Mouse (Mus musculus): ENCODE data around the gene Fut8. TPM values are rescaled to one million over a fixed set of nuclear protein-coding genes. Genes with fewer than 3 reads are reported as not detected.

Gene Fut8
- total RNA-seq, 2 experiments from 2014 or later: 76.4 to 81.6 TPM

DNA sequence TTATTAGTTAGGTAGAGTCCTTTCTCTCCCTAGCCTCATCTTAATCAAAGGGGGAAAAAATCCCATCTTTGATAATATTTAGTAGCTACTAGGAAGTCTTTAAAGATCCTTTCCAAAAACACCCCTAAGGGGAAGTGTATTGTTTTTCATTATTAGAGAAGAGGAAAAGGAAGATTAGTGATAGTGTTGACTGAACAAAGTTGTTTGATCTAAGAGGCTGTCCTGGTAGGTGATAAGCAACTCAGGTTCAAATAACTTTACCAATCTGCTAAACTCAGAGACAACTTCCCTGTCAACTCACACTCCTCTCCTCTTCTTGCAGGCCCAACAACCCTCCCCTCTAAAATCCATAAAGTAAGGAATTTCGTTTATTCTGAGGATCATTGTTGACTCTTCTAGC lies 190.2 kb downstream of the Fut8 start:
- H3K27ac ChIP-seq: no peak overlapping the region
- H3K4me3 ChIP-seq: no peak overlapping the region
- no peak for TF ChIP-seq CTCF (conservative IDR thresholded peaks at IDR 0.05)
- no peak for DNase-seq (ENCODE audit: low spot score in 2 of 2)

DNA sequence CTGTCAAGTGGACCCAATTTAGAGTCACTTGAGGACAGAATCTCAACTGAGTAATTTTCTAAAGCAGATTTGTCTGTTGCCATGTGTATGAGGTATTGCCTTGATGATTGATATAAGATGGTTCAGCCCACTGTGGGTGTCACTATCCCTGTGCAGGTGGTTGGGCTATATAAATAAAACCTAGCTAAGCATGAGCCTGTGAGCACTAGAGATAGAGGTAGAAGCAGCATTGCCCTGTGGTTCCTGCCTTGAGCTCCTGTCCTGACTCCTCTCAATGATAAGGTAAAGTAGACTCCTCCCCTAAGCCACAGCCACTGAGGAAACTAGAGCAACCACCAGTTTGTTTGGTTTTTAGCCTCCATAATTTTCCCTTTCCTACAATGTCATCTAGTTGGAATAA lies 191.5 kb downstream of the Fut8 start:
- DNase-seq (ENCODE audit: low spot score in 2 of 2): no peak
- H3K27ac ChIP-seq: no peak overlapping the region
- no peak for TF ChIP-seq CTCF (conservative IDR thresholded peaks at IDR 0.05)
- no peak overlapping the region for H3K4me3 ChIP-seq

DNA sequence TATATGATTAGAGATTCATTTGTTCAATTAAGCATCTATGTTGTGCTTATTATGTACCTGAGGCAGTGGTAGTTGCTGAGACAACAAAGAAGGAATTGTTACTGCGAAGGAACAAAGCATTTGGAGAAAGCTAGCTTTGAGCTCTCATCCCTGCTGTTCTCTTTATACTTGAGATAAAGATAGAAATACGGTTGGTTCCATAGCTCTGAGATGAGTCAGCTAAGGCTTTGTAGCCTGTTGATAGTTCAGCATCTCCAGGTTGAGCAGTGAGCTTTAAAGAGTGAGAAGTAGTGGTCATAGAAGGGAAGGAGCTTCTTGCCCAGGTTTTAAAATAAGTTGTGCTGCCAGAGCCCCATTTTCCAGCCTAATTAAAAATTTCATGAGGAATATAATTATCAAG lies 198.8 kb downstream of the Fut8 start:
- TF ChIP-seq CTCF (conservative IDR thresholded peaks at IDR 0.05): no peak
- Histone ChIP-seq H3K4me3 (no peak overlapping the region), H3K27ac (peak overlapping the region; percentile 64; the same call in 1 of the 2 replicates)
- no peak for DNase-seq (ENCODE audit: low spot score in 2 of 2)

DNA sequence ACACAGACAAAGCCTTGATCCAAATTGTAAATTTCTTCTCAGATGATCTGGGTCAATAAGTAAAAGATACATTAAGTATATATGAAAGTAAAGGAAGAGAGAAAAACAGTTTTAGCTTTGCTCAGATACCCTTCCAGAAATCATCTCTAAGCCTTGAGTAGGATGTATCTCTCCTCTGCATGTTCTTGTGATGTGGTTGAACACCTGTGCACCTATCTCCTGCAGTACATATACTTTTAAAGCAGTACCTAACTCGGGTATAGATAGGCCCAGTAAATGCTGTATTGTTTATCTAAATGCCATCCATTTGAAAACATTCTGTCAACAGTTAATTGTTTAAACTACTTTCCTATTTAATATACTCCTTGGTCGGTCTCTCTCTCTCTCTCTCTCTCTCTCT lies 212.9 kb downstream of the Fut8 start:
- TF ChIP-seq CTCF (conservative IDR thresholded peaks at IDR 0.05): no peak
- no peak overlapping the region for H3K27ac ChIP-seq
- H3K4me3 ChIP-seq: no peak overlapping the region
- no peak for DNase-seq (ENCODE audit: low spot score in 2 of 2)

DNA sequence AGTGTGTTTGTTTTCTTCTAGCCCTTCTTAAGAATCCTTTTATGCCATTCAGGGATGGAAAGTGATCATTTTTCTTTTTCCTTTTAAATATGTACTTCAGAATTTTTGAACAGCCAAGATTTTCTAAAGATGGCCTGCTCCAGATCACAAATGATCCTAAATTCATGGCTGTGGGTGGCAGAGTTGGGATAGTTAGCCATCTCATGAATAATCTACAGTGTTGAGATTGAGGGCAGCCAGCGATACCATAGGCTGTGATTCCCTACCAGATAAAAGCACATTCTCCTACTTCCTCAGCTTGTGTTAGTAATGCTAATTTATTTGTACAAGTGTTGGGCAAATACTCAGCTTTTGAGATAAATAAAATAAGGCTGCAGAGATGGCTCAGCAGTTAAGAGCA lies 228.3 kb downstream of the Fut8 start:
- TF ChIP-seq CTCF (conservative IDR thresholded peaks at IDR 0.05): no peak
- Histone ChIP-seq H3K4me3 (no peak overlapping the region), H3K27ac (no peak overlapping the region)
- DNase-seq (ENCODE audit: low spot score in 2 of 2): no peak

DNA sequence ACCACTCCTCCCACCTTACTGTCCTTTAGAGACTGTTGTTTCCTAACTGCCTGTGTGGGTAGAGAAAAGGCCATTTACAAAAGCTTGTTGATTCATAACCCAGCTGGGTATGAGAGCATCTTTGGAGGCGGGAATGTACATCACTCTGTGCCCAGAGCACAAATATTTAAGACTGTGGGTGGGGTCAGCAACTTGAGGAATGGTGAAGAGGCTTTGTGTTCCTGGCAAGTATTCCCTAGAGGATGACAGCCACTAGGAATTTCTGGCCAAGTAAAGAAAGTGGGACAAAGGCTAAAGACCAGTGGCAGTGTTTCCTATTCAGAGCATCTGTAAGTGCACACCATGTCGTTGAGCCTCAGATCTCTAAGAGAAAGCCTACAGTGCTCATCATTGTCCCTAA lies 242.0 kb downstream of the Fut8 start:
- no peak for DNase-seq (ENCODE audit: low spot score in 2 of 2)
- Histone ChIP-seq H3K27ac (no peak overlapping the region), H3K4me3 (no peak overlapping the region)
- no peak for TF ChIP-seq CTCF (conservative IDR thresholded peaks at IDR 0.05)

DNA sequence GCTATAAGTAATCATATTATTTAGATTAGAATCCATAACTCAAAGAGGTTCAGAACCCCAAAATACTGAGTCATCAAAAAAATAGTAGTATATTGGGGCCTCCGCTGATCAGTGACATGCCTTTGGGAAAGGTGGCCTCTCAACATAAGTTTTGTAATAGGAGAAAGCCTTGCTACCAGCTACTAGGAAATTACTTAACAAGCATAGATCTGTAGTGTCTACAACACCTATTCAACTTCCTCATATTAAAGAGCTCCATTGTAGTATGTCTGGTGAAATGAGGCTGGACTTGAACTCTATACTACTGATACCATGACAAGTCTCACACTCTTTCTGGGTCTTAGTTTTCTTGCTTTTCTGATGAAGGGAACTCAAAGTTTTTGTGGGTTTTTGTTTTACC lies 243.2 kb downstream of the Fut8 start:
- no peak for DNase-seq (ENCODE audit: low spot score in 2 of 2)
- TF ChIP-seq CTCF (conservative IDR thresholded peaks at IDR 0.05): no peak
- H3K4me3 ChIP-seq: no peak overlapping the region
- H3K27ac ChIP-seq: no peak overlapping the region

DNA sequence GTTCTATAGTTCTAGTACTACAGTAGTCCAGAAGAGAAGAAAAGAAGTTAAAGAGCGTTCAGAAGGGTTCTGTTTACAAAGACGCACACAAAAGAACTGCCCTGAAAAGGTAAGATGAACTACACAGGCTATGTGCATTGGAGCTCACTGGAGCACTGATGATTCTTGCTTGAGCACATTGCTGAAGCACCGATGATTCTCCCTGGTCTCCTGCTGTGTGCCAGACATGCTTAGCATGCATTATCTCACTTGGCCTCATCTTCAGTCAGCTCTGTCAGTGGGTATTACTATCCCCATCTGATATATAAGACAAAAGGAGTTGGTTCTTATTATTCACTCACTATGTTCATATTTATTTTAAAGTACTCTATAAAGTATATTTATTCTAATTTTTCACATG lies 243.9 kb downstream of the Fut8 start:
- H3K27ac ChIP-seq: no peak overlapping the region
- TF ChIP-seq CTCF (conservative IDR thresholded peaks at IDR 0.05): no peak
- H3K4me3 ChIP-seq: no peak overlapping the region
- no peak for DNase-seq (ENCODE audit: low spot score in 2 of 2)

DNA sequence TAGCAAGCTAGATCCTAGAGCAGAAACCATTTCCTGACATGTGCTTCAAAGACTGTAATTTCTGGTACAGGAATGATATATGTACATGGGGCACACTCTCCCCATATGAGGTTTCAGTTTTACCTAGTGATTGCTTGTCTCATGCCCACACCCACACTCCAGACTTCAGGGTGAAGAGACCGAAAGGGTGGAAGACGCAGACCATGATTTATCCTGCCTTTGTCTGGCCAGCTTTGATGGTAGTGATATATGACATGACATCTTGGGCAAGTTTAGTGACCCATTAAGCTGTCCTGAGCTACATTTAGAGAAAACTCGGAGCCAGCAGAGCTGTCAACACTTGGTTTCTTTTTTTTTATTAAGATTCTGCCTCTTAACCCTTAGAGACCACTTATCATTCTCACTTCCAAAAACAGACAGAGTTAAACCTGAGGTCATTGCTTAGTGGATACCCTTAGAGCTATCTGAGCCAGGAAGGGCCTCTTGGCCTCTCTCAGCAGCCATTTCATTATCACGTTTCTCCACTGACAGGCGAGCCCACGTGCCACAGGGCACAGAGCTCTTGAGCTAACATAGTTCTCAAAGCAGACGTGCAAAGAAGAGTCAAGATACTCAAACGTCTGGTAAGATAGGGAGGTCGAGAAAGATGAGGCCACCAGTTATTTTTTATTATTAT lies 245.4 kb downstream of the Fut8 start:
- no peak for DNase-seq (ENCODE audit: low spot score in 2 of 2)
- H3K27ac ChIP-seq: no peak overlapping the region
- no peak for TF ChIP-seq CTCF (conservative IDR thresholded peaks at IDR 0.05)
- no peak overlapping the region for H3K4me3 ChIP-seq

DNA sequence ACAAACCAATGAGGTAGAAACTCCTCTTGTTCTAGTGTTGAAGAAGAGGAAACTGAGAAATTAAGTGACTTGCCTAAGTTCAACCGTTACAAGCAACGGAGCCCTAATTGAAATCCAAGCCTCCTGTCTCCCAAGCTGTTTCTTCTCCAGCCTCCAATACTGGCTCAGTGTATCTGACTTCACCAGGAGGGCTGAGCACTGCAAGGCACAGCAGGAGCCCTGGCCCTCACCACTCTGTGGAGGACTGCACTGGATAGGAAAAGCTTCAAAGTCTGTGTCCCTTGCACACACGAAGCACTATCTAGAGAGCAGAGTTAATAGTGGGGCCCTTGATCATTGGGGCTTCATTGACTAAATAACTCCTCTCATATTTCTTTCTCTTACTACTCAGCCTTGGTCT lies 246.8 kb downstream of the Fut8 start:
- no peak for TF ChIP-seq CTCF (conservative IDR thresholded peaks at IDR 0.05)
- Histone ChIP-seq H3K27ac (no peak overlapping the region), H3K4me3 (no peak overlapping the region)
- DNase-seq (ENCODE audit: low spot score in 2 of 2): no peak

DNA sequence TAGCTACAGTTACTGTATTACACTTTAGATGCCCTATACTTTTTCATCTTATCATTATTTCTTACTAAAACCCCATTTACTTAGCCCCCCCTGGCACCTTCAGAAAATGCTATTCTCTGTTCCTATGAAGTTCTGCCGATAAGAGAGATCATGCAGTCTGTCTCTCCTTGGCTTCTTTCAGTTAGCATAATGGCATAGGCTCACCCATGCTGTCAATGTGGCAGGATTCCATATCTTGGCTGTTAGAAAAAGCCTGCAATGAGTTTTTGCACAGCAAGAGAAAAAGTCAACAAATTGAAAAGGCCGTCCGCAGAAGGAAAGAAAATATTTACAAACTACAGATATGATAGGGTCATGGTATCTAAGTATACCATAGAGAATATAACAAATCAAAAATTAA lies 253.6 kb downstream of the Fut8 start:
- peak; percentile 17 to 45 for DNase-seq (ENCODE audit: low spot score in 2 of 2)
- Histone ChIP-seq H3K27ac (no peak overlapping the region), H3K4me3 (no peak overlapping the region)
- TF ChIP-seq CTCF (conservative IDR thresholded peaks at IDR 0.05): no peak

DNA sequence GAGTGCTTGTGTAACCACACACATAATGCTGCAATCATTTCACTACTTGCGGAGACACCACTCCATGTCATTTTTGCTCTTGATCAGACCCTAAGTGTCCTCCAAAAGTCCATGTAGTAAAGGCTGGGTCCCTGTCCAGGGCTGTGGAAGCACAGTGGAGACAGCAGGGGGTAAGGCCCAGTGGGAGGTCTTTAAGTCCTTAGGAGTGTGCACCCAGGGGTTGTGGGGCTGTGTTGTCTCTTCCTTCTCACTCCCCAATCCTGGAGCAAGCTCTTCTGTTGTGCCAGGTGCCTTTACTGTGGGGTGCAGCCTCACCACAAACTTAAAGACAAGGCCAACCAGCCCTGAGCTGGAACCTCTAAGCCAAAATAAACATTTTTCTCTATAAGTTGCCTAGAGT lies 257.9 kb downstream of the Fut8 start:
- TF ChIP-seq CTCF (conservative IDR thresholded peaks at IDR 0.05): no peak
- H3K4me3 ChIP-seq: no peak overlapping the region
- DNase-seq (ENCODE audit: low spot score in 2 of 2): no peak
- H3K27ac ChIP-seq: no peak overlapping the region

DNA sequence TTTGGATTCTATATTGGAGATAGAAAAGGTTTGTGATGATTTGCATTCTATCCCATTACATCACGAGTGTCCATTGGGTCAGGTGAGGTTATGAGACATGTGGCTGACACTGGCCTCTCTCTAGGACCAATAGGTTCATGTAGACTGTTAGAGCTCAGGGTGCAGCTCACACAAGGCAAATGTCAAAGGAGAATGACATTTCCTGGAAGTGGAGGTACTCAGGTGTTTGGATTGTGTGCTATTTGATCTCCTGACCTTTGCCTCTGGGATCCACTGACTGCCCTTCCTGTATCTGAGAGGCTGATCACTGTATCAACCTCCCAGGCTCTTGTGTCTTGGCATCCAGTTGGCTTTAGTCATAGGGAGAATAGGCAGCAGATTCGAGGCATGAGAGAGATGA lies 260.2 kb downstream of the Fut8 start:
- Histone ChIP-seq H3K4me3 (no peak overlapping the region), H3K27ac (peak overlapping the region; percentile 57; the same call in 1 of the 2 replicates)
- DNase-seq (ENCODE audit: low spot score in 2 of 2): no peak
- no peak for TF ChIP-seq CTCF (conservative IDR thresholded peaks at IDR 0.05)

DNA sequence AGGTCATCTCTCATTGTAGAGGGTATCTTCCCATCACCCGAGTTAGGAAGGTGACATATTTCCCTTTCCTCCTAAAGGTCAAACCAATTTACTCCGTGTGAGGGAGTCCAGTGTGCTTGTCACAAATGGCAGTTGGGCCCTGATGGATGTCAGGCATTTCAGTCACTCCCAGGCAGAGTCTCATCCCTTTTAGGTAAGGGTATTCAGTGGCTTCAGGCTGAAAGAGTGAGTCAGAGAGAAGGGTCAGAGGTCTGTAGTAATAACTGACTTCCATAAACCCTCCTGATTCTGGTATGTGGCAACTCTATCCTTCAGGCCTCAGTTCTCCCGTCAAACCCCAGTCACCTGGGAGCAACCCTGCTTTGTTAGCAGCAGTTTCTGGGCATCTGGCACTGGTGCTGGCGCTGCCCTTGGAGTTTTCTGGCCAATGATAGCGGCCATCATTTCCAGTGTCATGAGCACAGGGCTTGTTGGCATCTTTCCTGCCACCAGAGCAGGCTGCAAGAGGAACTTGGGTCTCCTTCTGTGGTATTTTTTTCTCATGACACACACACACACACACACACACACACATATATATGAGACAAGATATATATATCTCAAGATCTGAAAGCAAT lies 262.6 kb downstream of the Fut8 start:
- no peak overlapping the region for H3K4me3 ChIP-seq
- no peak overlapping the region for H3K27ac ChIP-seq
- no peak for TF ChIP-seq CTCF (conservative IDR thresholded peaks at IDR 0.05)
- DNase-seq (ENCODE audit: low spot score in 2 of 2): no peak
